Mouse (Mus musculus) intestine, postnatal 0 days (tissue): ENCODE measurements around the gene Opcml. TPM values are rescaled to one million over a fixed set of nuclear protein-coding genes. Genes with fewer than 3 reads are reported as not detected.

Experiments
- ATAC-seq: fragments of 200-750 bp; cut with Nextera tagmentation; 2 replicates; pipeline ENCODE4 v1.8.0; 2017; ENCODE audit warnings: mild to moderate bottlenecking, moderate TSS enrichment, moderate library complexity
- H3K27ac ChIP-seq: fragments of 300-500 bp; sonication (generic); 2 replicates; pipeline ENCODE4 v1.5.1; 2014; ENCODE audit warnings: mild to moderate bottlenecking, low read depth, low read length, moderate library complexity
- H3K27me3 ChIP-seq: fragments of 300-500 bp; sonication (generic); replicated peaks from 2 replicates; pipeline ENCODE4 v1.6.1; 2014; ENCODE audit warnings: low read length, mixed read lengths; ENCODE audit not compliant: control insufficient read depth, insufficient read depth
- H3K36me3 ChIP-seq: fragments of 300-500 bp; sonication (generic); 2 replicates; pipeline ENCODE4 v1.6.1; 2014; ENCODE audit warnings: mild to moderate bottlenecking, moderate library complexity; ENCODE audit not compliant: control insufficient read depth, insufficient read depth
- H3K4me1 ChIP-seq: fragments of 300-500 bp; sonication (generic); replicated peaks from 2 replicates; pipeline ENCODE4 v1.6.1; 2014; ENCODE audit warnings: antibody characterized with exemption, low read length, mixed read lengths; ENCODE audit not compliant: control insufficient read depth, insufficient read depth
- H3K4me2 ChIP-seq: fragments of 300-500 bp; sonication (generic); replicated peaks from 2 replicates; pipeline ENCODE4 v1.6.1; 2014; ENCODE audit warnings: low read depth, mild to moderate bottlenecking, moderate library complexity
- H3K4me3 ChIP-seq: fragments of 300-500 bp; sonication (generic); 2 replicates; pipeline ENCODE4 v1.5.1; 2014; ENCODE audit warnings: low read depth, low read length
- H3K9ac ChIP-seq: fragments of 300-500 bp; sonication (generic); 2 replicates; pipeline ENCODE4 v1.6.1; 2014; ENCODE audit warnings: mild to moderate bottlenecking, low read depth, low read length
- H3K9me3 ChIP-seq: fragments of 300-500 bp; sonication (generic); 2 replicates; pipeline ENCODE4 v1.6.1; 2016; ENCODE audit warnings: mixed run types; ENCODE audit not compliant: control insufficient read depth
- CTCF ChIP-seq: sonication (generic); IDR thresholded peaks from 2 replicates; pipeline ENCODE4 v1.5.1; 2016; ENCODE audit warnings: low read depth, mild to moderate bottlenecking, control low read depth, antibody characterized with exemption, moderate library complexity
- WGBS: fragments of 180-500 bp; shearing (Covaris S2); extraction: QIAGEN DNeasy Blood & Tissue Kit; methylation state at CpG from one replicate; pipeline ENCODE4 v1.1.7; 2014; 5-methylcytosine and 5-hydroxymethylcytosine counted together
- polyA plus RNA-seq: library from polyadenylated mRNA; unstranded; fragments of >200 nt; fragmentation: Nextera tagmentation; extraction: Ambion mirVana; gene quantifications from 2 replicates; pipeline ENCODE4 v1.2.1, GENCODE M21; 2015

Opcml gene
- polyA plus RNA-seq, 1 experiment from 2014 or later, result 1.7 TPM

DNA sequence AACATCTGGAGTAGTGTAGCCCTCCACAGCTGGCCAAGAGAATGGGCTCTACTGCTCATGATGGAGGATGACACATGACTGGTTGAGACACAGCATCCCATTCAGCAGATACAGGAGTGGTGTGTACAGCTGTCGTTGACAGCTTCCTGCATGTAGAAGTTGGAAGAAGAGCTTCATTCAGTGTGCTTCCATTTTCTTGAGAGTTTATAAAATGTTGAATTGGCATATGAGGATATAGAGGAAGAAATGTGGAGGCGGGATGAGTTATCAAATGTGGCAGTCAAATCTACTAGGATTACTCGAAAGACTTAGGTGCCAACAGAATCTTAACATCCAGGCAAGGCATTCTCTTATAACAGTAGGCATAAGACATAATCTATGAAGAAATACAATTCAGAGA, 723.3 kb downstream of the Opcml start:
- ATAC-seq, result no peak
- WGBS, result 93% methylated on average over 3 of the region's 3 CpGs

DNA sequence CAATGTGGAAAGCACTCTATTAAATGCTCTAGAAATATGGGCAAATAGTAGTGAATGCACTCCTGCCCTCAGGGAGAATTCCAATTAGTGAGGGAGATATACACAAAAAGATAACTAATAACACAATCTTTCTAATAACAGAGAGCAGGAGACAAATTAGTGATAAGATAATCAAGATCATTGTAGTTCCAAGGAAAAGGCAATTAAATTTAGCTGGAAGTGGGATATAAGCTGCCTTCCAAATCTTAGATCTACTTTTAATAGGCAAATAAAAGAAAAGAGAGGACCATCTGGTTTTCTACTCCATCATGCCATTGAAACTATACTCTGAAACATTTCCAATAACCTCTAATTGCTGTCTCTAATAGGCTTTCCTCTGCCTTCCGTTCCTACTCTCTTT, 742.6 kb downstream of the Opcml start:
- no peaks in the 10 kb centered on the region for H3K9me3 ChIP-seq
- no peaks in the 10 kb centered on the region for H3K36me3 ChIP-seq
- 75% methylated on average over 1 of the region's 1 CpGs for WGBS
- H3K4me2 ChIP-seq, result no peak overlapping the region
- H3K9ac ChIP-seq, result no peak overlapping the region
- no peak overlapping the region for H3K4me3 ChIP-seq
- no peak for ATAC-seq
- no peak for TF ChIP-seq CTCF
- no peak overlapping the region for H3K27ac ChIP-seq
- H3K4me1 ChIP-seq, result no peaks in the 10 kb centered on the region
- no peaks in the 10 kb centered on the region for H3K27me3 ChIP-seq

More for the DNA sequence above, 723.3 kb downstream of the Opcml start:
- Histone ChIP-seq H3K4me3 (no peak overlapping the region), H3K36me3 (no peaks in the 10 kb centered on the region), H3K27ac (no peak overlapping the region), H3K27me3 (no peaks in the 10 kb centered on the region), H3K9ac (no peak overlapping the region), H3K9me3 (no peaks in the 10 kb centered on the region), H3K4me2 (no peak overlapping the region), H3K4me1 (no peaks in the 10 kb centered on the region)
- TF ChIP-seq CTCF, result no peak

DNA sequence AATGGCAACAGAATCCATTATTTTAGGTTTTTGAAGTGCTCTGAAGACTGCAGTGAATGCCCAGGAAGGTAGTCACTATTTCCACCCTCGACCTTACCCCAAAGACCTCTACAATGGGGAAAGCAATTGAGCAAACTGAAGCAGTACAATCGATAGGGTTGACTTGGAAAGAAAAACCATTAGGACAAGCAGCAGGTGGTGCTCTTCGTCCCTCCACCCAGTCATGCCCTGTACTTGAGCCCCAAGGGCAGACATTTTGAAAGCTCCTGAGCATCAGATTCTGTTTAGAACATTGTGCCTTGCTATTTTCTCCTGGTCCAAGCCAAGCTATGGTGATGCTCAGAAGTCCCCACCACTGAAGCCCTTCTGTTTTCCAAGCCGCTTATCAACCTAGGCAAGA, 744.4 kb downstream of the Opcml start:
- Histone ChIP-seq H3K4me2 (no peak overlapping the region), H3K4me3 (no peak overlapping the region), H3K4me1 (no peaks in the 10 kb centered on the region), H3K9me3 (no peaks in the 10 kb centered on the region), H3K27ac (no peak overlapping the region), H3K36me3 (no peaks in the 10 kb centered on the region), H3K27me3 (no peaks in the 10 kb centered on the region), H3K9ac (no peak overlapping the region)
- TF ChIP-seq CTCF, result peak; percentile 43
- 81% methylated on average over 4 of the region's 4 CpGs for WGBS
- no peak for ATAC-seq

DNA sequence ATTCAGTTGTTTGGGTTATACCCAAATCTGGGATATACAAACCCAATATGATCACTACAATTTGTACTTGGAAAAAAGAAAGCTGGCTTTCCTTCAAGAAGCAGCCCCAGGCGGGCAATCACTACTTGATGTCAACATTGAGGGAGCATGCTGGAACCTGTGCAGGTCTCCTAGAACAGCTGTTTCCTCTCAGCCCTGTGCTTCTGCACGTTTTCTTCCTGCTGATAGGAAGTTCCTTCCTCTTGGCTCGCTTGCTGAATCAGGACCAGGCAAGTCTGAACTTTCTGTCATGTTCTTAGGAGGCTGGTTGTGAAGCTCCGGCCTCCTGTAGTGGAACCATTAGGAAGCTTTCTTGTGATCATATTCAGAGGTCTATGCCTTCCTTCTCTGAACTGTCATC, 746.1 kb downstream of the Opcml start:
- Histone ChIP-seq H3K9me3 (no peaks in the 10 kb centered on the region), H3K27me3 (no peaks in the 10 kb centered on the region), H3K9ac (no peak overlapping the region), H3K36me3 (no peaks in the 10 kb centered on the region), H3K4me3 (no peak overlapping the region), H3K4me2 (no peak overlapping the region), H3K4me1 (no peaks in the 10 kb centered on the region), H3K27ac (no peak overlapping the region)
- 52% methylated on average over 4 of the region's 4 CpGs for WGBS
- TF ChIP-seq CTCF, result no peak
- ATAC-seq, result no peak

DNA sequence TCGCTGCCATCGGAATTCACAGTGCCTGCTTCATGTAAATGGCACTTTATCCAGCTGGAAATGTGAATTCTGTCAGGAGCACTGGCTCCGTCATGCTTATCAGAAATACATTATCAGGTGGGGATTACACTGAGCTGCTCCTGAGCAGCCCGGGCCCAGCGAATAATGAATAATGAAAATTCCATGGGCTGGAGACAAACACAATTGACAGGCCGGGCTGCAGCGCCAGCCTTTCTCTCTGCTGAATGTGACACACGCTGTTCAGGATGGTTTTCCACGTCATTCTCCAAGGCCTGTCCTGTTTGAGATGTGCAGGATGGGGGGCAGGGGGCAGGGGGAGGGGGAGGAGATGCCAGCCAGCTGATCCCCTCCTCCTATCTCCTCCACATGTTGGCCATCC, 757.6 kb downstream of the Opcml start:
- no peak overlapping the region for H3K4me2 ChIP-seq
- no peak for TF ChIP-seq CTCF
- no peak overlapping the region for H3K27ac ChIP-seq
- no peaks in the 10 kb centered on the region for H3K27me3 ChIP-seq
- H3K9me3 ChIP-seq, result no peaks in the 10 kb centered on the region
- H3K36me3 ChIP-seq, result no peaks in the 10 kb centered on the region
- no peak for ATAC-seq
- H3K4me3 ChIP-seq, result no peak overlapping the region
- H3K9ac ChIP-seq, result no peak overlapping the region
- WGBS, result 46% methylated on average over 9 of the region's 9 CpGs
- no peaks in the 10 kb centered on the region for H3K4me1 ChIP-seq

DNA sequence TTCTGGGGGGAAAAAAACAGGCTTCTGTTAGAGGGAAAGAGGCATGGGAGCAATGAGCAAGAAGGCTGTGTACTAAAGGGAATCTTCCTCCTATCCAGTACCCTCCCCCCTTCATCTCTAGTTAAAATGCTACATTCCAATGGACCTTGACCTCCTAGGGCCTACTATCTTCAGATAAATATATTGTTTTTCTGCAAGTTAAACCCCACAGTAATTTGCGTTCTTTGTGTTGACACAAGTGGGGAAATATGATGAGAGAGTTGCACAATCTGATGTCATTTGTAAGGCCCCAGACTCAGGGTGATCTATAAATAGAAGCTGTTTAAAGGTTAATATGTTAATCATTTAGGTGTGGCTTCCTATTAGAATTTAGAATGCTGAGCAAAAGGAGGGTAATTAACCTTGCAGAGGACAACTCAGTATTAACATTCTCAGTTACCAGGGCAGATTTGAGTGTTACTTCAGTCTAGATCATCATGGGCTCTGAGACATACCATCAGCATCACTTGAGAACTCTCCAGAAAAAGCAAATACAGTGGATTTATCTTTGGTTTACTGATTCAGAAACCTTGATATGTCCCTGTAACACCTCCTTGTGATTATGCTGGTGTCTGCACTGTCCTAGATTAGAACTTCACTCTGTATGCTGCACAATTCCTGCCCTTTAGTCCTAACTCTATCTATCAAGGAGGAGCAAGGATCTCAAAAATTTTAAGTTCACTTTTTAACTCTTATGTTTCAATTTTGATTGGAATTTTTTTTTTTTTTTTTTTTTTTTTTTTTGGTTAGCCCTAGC, 762.0 kb downstream of the Opcml start:
- H3K4me2 ChIP-seq, result no peak overlapping the region
- H3K4me1 ChIP-seq, result no peaks in the 10 kb centered on the region
- no peak overlapping the region for H3K27ac ChIP-seq
- peak; percentile 96 for ATAC-seq
- no peaks in the 10 kb centered on the region for H3K36me3 ChIP-seq
- no peaks in the 10 kb centered on the region for H3K9me3 ChIP-seq
- WGBS, result 34% methylated on average over 1 of the region's 1 CpGs
- H3K9ac ChIP-seq, result no peak overlapping the region
- TF ChIP-seq CTCF, result no peak
- no peak overlapping the region for H3K4me3 ChIP-seq
- H3K27me3 ChIP-seq, result no peaks in the 10 kb centered on the region

DNA sequence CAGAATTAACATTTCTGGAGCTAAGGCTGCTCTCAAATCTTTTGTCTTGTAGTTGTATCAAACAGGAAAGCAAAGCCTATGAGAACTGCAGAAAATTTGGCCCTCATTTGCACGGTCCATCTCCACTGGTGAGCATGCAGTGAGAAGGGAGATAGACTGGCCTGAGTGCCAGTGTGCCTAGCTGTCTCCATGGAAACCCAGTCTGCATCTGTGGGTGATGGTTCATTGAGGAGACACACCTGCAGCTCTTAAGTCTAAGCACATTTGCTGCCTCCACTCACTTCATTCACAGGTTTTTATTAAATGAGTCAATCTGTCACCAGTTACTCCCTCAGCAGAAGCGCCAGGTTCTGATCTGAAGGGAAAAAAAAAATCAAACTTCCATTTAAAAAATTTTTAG, 768.1 kb downstream of the Opcml start:
- WGBS, result 76% methylated on average over 2 of the region's 2 CpGs
- H3K27ac ChIP-seq, result no peak overlapping the region
- H3K9me3 ChIP-seq, result no peaks in the 10 kb centered on the region
- H3K4me1 ChIP-seq, result no peaks in the 10 kb centered on the region
- no peak overlapping the region for H3K4me3 ChIP-seq
- TF ChIP-seq CTCF, result no peak
- ATAC-seq, result no peak
- H3K4me2 ChIP-seq, result no peak overlapping the region
- H3K9ac ChIP-seq, result no peak overlapping the region
- H3K36me3 ChIP-seq, result no peaks in the 10 kb centered on the region
- no peaks in the 10 kb centered on the region for H3K27me3 ChIP-seq
